Mouse (Mus musculus): Measurements from ENCODE around the gene Bco1.

GRCm38 (mm10) chr8:117067396-117067795 is 28.3 kb upstream of the Bco1 start:
- TF ChIP-seq POLR2A (IDR thresholded peaks at IDR 0.05; ENCODE audit: low read depth, low read length) (no peak), CTCF (conservative IDR thresholded peaks at IDR 0.05; ENCODE audit: insufficient read depth, insufficient read length, low read depth, low read length) (no peak)
